In the genomic region with DNA sequence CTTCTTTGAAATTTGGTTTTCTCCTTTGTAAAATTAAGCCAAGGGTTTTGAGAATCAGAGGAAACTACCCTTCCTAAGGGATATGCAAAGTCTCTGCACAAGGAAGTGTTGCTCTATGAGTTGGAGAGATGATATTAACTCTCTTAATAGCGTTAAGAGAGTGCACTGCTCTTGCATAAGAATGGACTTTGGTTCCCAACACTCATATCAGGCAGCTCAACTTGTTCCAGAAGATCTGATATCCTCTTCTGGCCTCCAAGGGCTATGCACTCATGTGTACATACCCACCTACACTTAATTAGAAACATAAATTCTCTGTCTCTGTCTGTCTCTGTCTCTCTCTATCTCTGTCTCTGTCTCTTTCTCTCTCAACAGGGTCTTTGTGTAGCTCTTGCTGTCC, we compare ENCODE assay signal across 23 mouse cellular contexts.
"Had no signal": no experiment of that assay in that cellular context is flagged by ENCODE, and none has a peak within 500 bp of the region (broad histone marks: within the 10 kb centered on the region; RNA-seq: fewer than 3 reads in every experiment).

No protein-coding gene starts in this region.

- H3K9me3 ChIP-seq: heart, embryonic 10.5 days; heart, embryonic 12.5 days; hindbrain, embryonic 10.5 days; hindbrain, embryonic 12.5 days; limb, embryonic 13.5 days; limb, embryonic 15.5 days had no signal

- ATAC-seq: forebrain, embryonic 16.5 days; hindbrain, embryonic 16.5 days had no signal

- H3K4me3 ChIP-seq: gastrocnemius, adult 2 months; heart, embryonic 10.5 days; heart, embryonic 12.5 days; hindbrain, embryonic 10.5 days; hindbrain, embryonic 12.5 days; layer of hippocampus, adult 2 months; limb, embryonic 13.5 days; limb, embryonic 15.5 days had no signal

- H3K36me3 ChIP-seq: heart, embryonic 10.5 days; heart, embryonic 12.5 days; hindbrain, embryonic 10.5 days; hindbrain, embryonic 12.5 days; limb, embryonic 13.5 days; limb, embryonic 15.5 days had no signal

- H3K9ac ChIP-seq: heart, embryonic 12.5 days; hindbrain, embryonic 12.5 days; hindbrain, embryonic 14.5 days; limb, embryonic 13.5 days; limb, embryonic 15.5 days had no signal

- H3K27me3 ChIP-seq: heart, embryonic 12.5 days; hindbrain, embryonic 12.5 days; limb, embryonic 13.5 days; limb, embryonic 15.5 days had no signal

- H3K4me1 ChIP-seq: heart, embryonic 10.5 days; heart, embryonic 12.5 days; hindbrain, embryonic 10.5 days; hindbrain, embryonic 12.5 days; limb, embryonic 13.5 days; limb, embryonic 15.5 days had no signal

- DNase-seq: gastrocnemius, adult 2 months; gastrocnemius, postnatal 10 days; gastrocnemius, postnatal 25 days; heart, adult 18-20 months; heart, postnatal 10 days; heart, postnatal 4 days; kidney, adult 18-20 months; kidney, adult 8-10 months; kidney, postnatal 10 days; kidney, postnatal 25 days; kidney, postnatal 4 days; layer of hippocampus, postnatal 36 days; left cerebral cortex, postnatal 4 days had no signal

- H3K4me2 ChIP-seq: heart, embryonic 12.5 days; hindbrain, embryonic 12.5 days; hindbrain, embryonic 14.5 days; limb, embryonic 13.5 days; limb, embryonic 15.5 days had no signal

- H3K27ac ChIP-seq: gastrocnemius, adult 2 months; heart, embryonic 10.5 days; hindbrain, embryonic 10.5 days; hindbrain, embryonic 12.5 days; hindbrain, embryonic 14.5 days; layer of hippocampus, adult 2 months; limb, embryonic 13.5 days; limb, embryonic 15.5 days had no signal
